Mouse (Mus musculus) forebrain, postnatal 0 days (tissue): ENCODE results near the gene Slc39a7. TPM values are rescaled to one million over a fixed set of nuclear protein-coding genes. Genes with fewer than 3 reads are reported as not detected.

Source experiments
- ATAC-seq: fragments of 200-750 bp; cut with Nextera tagmentation; 2 replicates; pipeline ENCODE4 v1.8.0; 2017; ENCODE audit warnings: mild to moderate bottlenecking, moderate library complexity
- DNase-seq: peaks from one replicate; pipeline ENCODE4 v3.0.0-alpha.2; 2015
- H3K27ac ChIP-seq: fragments of 300-500 bp; sonication (generic); 2 replicates; pipeline ENCODE4 v1.5.1; 2014; ENCODE audit warnings: low read depth, mild to moderate bottlenecking, antibody characterized with exemption, low read length, moderate library complexity, mixed read lengths
- H3K27me3 ChIP-seq: fragments of 300-500 bp; sonication (generic); 2 replicates; pipeline ENCODE4 v1.6.1; 2014; ENCODE audit warnings: mild to moderate bottlenecking, low read length, mixed read lengths; ENCODE audit not compliant: insufficient read depth
- H3K36me3 ChIP-seq: fragments of 300-500 bp; sonication (generic); 2 replicates; pipeline ENCODE4 v1.6.1; 2014; ENCODE audit warnings: mild to moderate bottlenecking, moderate library complexity; ENCODE audit not compliant: insufficient read depth
- H3K4me1 ChIP-seq: fragments of 300-500 bp; sonication (generic); 2 replicates; pipeline ENCODE4 v1.6.1; 2014; ENCODE audit warnings: antibody characterized with exemption; ENCODE audit not compliant: insufficient read depth
- H3K4me2 ChIP-seq: fragments of 300-500 bp; sonication (generic); 2 replicates; pipeline ENCODE4 v1.6.1; 2014; ENCODE audit warnings: low read depth, mild to moderate bottlenecking, moderate library complexity
- H3K4me3 ChIP-seq: fragments of 300-500 bp; sonication (generic); 2 replicates; pipeline ENCODE4 v1.5.1; 2014; ENCODE audit warnings: low read depth, low read length, mixed read lengths
- H3K9ac ChIP-seq: fragments of 300-500 bp; sonication (generic); 2 replicates; pipeline ENCODE4 v1.6.1; 2014; ENCODE audit warnings: mild to moderate bottlenecking
- H3K9me3 ChIP-seq: fragments of 300-500 bp; sonication (generic); 2 replicates; pipeline ENCODE4 v1.6.1; 2016; ENCODE audit warnings: low read length
- CTCF ChIP-seq: sonication (generic); IDR thresholded peaks from 2 replicates; pipeline ENCODE4 v1.5.1; 2016; ENCODE audit warnings: antibody characterized with exemption, control low read depth, low read depth
- WGBS: fragments of 180-500 bp; shearing (Covaris S2); extraction: QIAGEN DNeasy Blood & Tissue Kit; methylation state at CpG from one replicate; pipeline ENCODE4 v1.1.7; 2014; 5-methylcytosine and 5-hydroxymethylcytosine counted together
- polyA plus RNA-seq: library from polyadenylated mRNA; unstranded; fragments of >200 nt; fragmentation: Nextera tagmentation; extraction: Ambion mirVana; gene quantifications from 2 replicates; pipeline ENCODE4 v1.2.1, GENCODE M21; 2015
- total RNA-seq: library from RNA; depleted of rRNA; stranded (reverse); fragments of >200 nt; gene quantifications from 2 replicates; pipeline ENCODE4 v1.2.3, GENCODE M21; 2014

Gene Slc39a7
- total and polyA plus RNA-seq, 2 experiments from 2014 or later = 138 to 161 TPM

DNA sequence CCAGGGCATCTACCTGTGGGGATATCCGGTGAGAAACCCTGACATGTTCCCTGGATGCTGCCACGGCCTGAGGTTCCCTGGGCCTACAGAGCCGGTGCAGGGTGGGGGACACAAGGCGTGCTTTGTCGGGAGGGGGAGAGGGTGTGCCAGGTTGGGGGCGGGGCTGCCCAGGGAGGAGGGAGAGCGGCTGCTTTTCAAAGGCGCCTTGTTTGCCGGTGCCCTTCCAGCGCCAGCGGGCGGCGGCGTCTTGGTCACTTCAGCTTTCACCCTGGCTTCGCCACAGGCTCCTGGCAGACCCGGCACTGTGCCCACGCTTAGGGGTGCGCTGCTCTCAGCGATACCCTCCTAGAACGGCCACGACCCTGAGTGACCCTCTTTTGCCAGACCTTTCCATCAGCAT lies 7.0 kb upstream of the Slc39a7 start:
- Histone ChIP-seq H3K36me3 (peaks cover 33% of the 10 kb centered on the region), H3K4me3 (peak overlapping the region; percentile 20), H3K9ac (no peak overlapping the region), H3K27me3 (no peaks in the 10 kb centered on the region), H3K4me1 (peaks cover 9% of the 10 kb centered on the region; the same call in 1 of the 2 replicates), H3K9me3 (no peaks in the 10 kb centered on the region), H3K27ac (no peak overlapping the region), H3K4me2 (peak overlapping the region; percentile 49)
- DNase-seq = peak; percentile 39
- WGBS = 12% methylated on average over 19 of the region's 21 CpGs
- peak; percentile 36 for ATAC-seq
- TF ChIP-seq CTCF = no peak

DNA sequence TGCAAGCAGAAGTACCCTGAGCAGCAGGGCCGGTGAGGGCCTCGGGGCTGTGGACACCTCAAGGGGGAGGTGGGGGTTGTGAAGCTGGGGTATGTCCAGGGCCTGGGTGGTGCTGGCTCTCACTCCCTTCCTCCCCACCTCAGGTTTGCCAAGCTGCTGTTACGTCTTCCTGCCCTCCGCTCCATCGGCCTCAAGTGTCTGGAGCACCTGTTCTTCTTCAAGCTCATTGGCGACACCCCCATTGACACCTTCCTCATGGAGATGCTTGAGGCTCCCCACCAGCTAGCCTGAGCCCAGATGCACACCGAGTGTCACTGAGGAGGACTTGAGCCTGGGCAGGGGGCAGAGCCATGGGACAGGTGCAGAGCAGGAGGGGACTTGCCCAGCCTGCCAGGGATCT lies 5.8 kb upstream of the Slc39a7 start:
- peaks cover 15% of the 10 kb centered on the region for H3K4me1 ChIP-seq
- ATAC-seq (no peak), DNase-seq (no peak)
- H3K27me3 ChIP-seq = no peaks in the 10 kb centered on the region
- no peaks in the 10 kb centered on the region for H3K9me3 ChIP-seq
- no peak overlapping the region for H3K9ac ChIP-seq
- WGBS = 93% methylated on average over 7 of the region's 7 CpGs
- TF ChIP-seq CTCF = no peak
- H3K4me3 ChIP-seq = no peak overlapping the region
- H3K4me2 ChIP-seq = no peak overlapping the region
- peaks cover 33% of the 10 kb centered on the region for H3K36me3 ChIP-seq
- H3K27ac ChIP-seq = no peak overlapping the region

GRCm38 (mm10) chr17:34036647-34037046 lies 5.2 kb upstream of the Slc39a7 start:
- Histone ChIP-seq H3K9ac (no peak overlapping the region), H3K36me3 (peaks cover 33% of the 10 kb centered on the region), H3K27ac (no peak overlapping the region), H3K4me2 (no peak overlapping the region), H3K9me3 (no peaks in the 10 kb centered on the region), H3K4me1 (peaks cover 15% of the 10 kb centered on the region), H3K4me3 (no peak overlapping the region), H3K27me3 (no peaks in the 10 kb centered on the region)
- TF ChIP-seq CTCF = no peak
- no peak for ATAC-seq
- 86% methylated on average over 10 of the region's 10 CpGs for WGBS
- no peak for DNase-seq

DNA sequence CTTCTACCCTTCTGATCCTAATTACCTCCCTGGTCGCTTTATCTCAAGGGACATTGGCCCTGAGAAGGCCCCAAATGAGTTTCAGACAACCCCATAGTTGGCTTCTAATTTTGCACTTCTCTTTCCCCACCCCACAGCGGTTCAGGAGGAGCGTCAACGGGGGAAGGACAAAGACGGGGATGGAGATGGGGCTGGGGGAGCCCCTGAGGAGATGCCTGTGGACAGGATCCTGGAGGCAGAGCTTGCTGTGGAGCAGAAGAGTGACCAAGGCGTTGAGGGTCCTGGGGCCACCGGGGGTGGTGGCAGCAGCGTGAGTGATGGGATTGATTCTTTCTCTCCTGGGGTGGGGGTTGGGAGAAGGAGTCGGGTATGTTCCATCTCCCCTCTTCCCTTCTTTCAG lies 4.0 kb upstream of the Slc39a7 start:
- Histone ChIP-seq H3K36me3 (peaks cover 33% of the 10 kb centered on the region), H3K27me3 (no peaks in the 10 kb centered on the region), H3K9ac (no peak overlapping the region), H3K4me1 (peaks cover 19% of the 10 kb centered on the region), H3K4me3 (no peak overlapping the region), H3K9me3 (no peaks in the 10 kb centered on the region), H3K4me2 (no peak overlapping the region), H3K27ac (no peak overlapping the region)
- TF ChIP-seq CTCF = no peak
- ATAC-seq (no peak), DNase-seq (no peak)
- 89% methylated on average over 9 of the region's 9 CpGs for WGBS

- Histone ChIP-seq H3K27ac (no peak overlapping the region), H3K36me3 (peaks cover 44% of the 10 kb centered on the region), H3K27me3 (no peaks in the 10 kb centered on the region), H3K9ac (no peak overlapping the region), H3K4me2 (no peak overlapping the region), H3K4me1 (peaks cover 26% of the 10 kb centered on the region), H3K4me3 (no peak overlapping the region), H3K9me3 (no peaks in the 10 kb centered on the region)
- TF ChIP-seq CTCF = peak; percentile 74
- WGBS = 73% methylated on average over 10 of the region's 10 CpGs
- no peak for ATAC-seq
- peak; percentile 56 for DNase-seq
These were observed 2.6 kb upstream of the Slc39a7 start for GRCm38 (mm10) chr17:34034064-34034463.

DNA sequence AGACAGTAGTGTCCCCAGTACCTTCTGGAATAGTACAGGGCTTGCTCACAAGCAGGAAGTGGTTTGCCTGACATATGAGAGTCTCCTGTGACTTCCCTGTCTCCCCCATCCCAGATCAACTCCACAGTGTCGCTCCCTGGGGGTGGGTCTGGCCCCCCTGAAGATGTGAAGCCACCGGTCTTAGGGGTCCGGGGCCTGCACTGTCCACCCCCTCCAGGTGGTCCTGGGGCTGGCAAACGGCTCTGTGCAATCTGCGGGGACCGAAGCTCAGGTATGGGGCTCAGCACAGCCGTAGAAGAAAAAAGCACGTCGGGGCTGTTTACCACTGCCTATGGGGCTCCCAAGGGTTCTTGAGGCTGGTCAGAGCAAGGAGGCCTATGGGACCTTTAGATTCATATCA lies 2.0 kb upstream of the Slc39a7 start:
- peaks cover 20% of the 10 kb centered on the region for H3K4me1 ChIP-seq
- H3K4me3 ChIP-seq = no peak overlapping the region
- ATAC-seq (no peak), DNase-seq (no peak)
- no peak overlapping the region for H3K9ac ChIP-seq
- 86% methylated on average over 9 of the region's 9 CpGs for WGBS
- no peak overlapping the region for H3K27ac ChIP-seq
- H3K27me3 ChIP-seq = no peaks in the 10 kb centered on the region
- H3K4me2 ChIP-seq = no peak overlapping the region
- H3K36me3 ChIP-seq = peaks cover 51% of the 10 kb centered on the region
- no peaks in the 10 kb centered on the region for H3K9me3 ChIP-seq
- TF ChIP-seq CTCF = no peak

- peaks cover 49% of the 10 kb centered on the region for H3K36me3 ChIP-seq
- peak overlapping the region; percentile 93; the same call in 1 of the 2 replicates for H3K9ac ChIP-seq
- TF ChIP-seq CTCF = no peak
- ATAC-seq = no peak
- no peak for DNase-seq
- peaks cover 18% of the 10 kb centered on the region for H3K4me1 ChIP-seq
- H3K4me2 ChIP-seq = peak overlapping the region; percentile 88
- 58% methylated on average over 9 of the region's 9 CpGs for WGBS
- H3K27ac ChIP-seq = 0 out of 2 replicates have a peak overlapping the region, but pooled peaks have one; percentile 98
- H3K4me3 ChIP-seq = peak overlapping the region; percentile 91
- no peaks in the 10 kb centered on the region for H3K27me3 ChIP-seq
- no peaks in the 10 kb centered on the region for H3K9me3 ChIP-seq
These were observed 1.3 kb upstream of the Slc39a7 start for GRCm38 (mm10) chr17:34032806-34033205.
